Mouse (Mus musculus) embryo, embryonic 11 days (tissue): ENCODE data around the gene Sytl3.
"Not testable (repeated sequence)": the region's sequence is repeated elsewhere in the genome, so short reads cannot be mapped to it uniquely, and the experiment has no call there.

ENCODE experiments used
- DNase-seq: peaks from one replicate; pipeline ENCODE4 v3.0.0-alpha.2; 2015

Gene Sytl3

GRCm38 (mm10) chr17:6696521-6696920, 37.6 kb downstream of the Sytl3 start:
- not testable (repeated sequence) for DNase-seq

GRCm38 (mm10) chr17:6697224-6697775, 38.4 kb downstream of the Sytl3 start:
- peak; percentile 44 for DNase-seq

DNA sequence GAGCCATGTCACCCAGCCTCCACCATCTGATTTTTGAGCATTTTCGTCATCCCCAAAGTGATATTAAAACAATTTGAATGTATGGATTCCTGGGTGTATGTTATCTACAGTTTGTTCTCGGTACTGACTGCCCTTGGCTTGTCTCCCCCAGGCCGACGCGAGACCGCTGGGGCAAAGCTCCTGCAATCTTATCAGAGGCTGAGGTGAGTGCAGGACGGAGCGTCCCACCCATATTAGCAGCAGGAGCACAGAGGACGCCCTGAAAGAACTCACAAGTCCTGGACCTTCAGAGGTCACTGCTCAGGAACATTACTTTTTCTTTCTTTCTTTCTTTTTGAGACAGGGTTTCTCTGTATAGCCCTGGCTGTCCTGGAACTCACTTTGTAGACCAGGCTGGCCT, 40.6 kb downstream of the Sytl3 start:
- not testable (repeated sequence) for DNase-seq

DNA sequence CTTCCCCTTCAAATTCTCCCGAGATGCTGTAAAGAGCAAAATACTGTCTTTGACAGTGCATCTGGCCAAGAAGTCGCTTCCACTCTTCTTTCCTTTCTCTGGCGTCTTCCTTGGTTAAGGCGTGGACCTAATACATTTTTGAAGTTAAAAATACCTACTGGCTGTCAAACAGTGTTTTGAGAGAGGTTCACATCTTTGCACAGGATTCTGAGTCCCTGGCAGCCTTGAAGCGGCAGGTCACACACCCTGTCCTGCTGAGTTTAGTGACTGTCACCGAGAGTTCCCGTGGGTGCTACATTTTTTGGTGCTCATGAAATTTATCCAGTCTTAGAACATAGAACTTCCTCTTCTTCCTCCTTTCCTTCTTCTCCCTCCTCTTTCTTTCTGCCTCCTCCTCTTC, 41.2 kb downstream of the Sytl3 start:
- not testable (repeated sequence) for DNase-seq

DNA sequence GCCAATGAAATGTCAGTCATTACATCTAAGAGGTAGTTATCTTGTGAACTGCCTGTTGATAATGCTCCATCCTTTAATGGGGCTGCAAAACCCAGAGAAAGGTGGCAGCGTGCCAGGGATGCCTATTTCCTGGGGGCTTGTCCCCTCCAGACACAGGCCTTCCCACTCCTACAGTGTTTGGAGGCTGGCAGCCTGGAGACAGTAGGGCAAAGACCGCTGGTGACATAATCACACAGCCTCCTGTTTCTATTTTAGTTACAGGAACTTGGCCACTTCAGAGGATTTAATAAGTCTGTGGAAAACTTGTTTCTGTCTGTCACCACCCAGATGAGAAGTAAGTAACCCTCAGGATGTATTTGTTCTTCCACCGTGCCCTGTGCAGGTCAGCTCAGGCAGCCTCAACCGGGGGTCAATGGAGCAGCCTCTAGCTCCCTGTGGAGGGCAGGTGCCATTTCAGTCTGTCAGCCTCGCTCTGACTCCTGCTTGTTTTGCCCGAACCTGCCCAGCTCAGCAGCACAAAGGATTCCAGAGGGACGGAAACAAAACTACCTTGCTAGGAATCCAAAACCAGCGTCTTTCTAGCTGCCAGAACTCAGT, 43.8 kb downstream of the Sytl3 start:
- not testable (repeated sequence) for DNase-seq

GRCm38 (mm10) chr17:6703381-6704270, 44.7 kb downstream of the Sytl3 start:
- not testable (repeated sequence) for DNase-seq

GRCm38 (mm10) chr17:6706448-6706847, 47.6 kb downstream of the Sytl3 start:
- DNase-seq, result not testable (repeated sequence)

DNA sequence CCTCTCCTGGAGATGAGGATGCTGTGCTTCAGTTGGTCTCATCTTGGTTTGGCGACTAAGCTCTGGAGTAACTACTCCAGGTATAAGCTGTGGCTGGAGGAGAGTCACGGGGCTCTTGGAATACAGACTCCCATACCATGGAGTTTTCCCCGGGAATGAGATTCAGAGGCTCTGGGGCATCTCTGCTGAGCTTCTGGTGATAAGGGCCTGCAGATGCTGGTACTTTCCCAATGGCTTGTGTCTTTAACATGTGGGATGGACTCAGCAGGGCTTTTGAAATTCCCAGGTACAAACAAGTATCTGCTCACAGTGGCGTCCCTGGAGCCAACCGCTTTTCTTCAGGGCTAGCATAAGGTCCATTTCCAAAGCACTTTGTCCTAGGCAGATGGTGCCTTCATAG, 48.5 kb downstream of the Sytl3 start:
- not testable (repeated sequence) for DNase-seq

- not testable (repeated sequence) for DNase-seq
Measured at GRCm38 (mm10) chr17:6708194-6708593, 49.3 kb downstream of the Sytl3 start.

- not testable (repeated sequence) for DNase-seq
Measured at GRCm38 (mm10) chr17:6713483-6713882, 54.6 kb downstream of the Sytl3 start.

GRCm38 (mm10) chr17:6713944-6714343, 55.1 kb downstream of the Sytl3 start:
- DNase-seq, result not testable (repeated sequence)

- DNase-seq, result no peak
Measured at GRCm38 (mm10) chr17:6727996-6728610, 69.2 kb downstream of the Sytl3 start.

- DNase-seq, result no peak
Measured at GRCm38 (mm10) chr17:6729244-6729742, 70.4 kb downstream of the Sytl3 start.

- no peak for DNase-seq
Measured at GRCm38 (mm10) chr17:6731132-6731531, 72.2 kb downstream of the Sytl3 start.

DNA sequence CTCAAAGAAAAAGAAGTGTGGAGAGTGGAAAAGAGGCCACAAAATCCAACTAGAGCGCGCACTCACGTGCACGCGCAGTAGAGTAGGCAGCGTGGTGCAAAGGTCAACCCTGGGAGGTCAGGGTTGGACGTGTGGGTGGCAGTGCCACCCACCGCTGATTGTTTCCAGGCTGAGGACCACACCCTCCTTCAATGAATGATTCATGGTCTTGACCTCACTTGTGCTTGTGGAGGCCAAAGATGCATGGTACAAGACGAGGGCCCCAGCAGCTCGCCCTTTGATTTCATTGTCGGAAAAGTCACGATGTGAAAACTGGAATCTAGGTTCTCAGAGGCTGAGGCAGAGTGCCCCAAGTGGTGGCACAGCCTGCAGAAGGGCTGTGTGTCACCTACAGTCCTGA, 72.7 kb downstream of the Sytl3 start:
- DNase-seq, result no peak

GRCm38 (mm10) chr17:6732665-6733064, 73.8 kb downstream of the Sytl3 start:
- no peak for DNase-seq

DNA sequence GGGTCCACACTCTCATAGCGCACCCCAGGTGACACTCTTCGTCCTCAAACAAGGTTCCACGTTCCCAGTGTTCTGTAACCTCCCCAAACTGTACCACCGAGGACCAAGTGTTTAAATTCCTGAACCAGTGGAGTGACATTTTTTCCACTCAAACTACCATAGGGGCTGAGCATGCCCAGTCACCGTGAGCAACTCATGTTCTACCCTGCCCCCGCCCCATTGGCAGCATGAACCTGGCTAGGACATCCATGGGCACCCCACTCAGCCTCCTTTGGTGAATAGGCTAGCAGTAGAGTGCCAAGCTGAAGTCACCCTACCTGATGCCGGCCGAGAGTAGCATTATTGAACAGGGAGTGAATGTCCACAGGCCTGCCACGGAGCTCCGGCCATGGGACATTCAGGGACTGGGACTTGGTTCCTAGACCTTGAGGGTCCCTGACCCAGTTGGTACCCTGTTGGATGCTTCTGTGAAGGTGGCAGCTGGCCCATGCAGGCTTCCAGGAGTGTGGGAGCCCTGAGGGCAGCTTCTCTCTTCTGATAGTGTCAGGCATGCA, 74.5 kb downstream of the Sytl3 start:
- DNase-seq, result no peak

- DNase-seq, result no peak
Measured at GRCm38 (mm10) chr17:6734746-6735441, 76.0 kb downstream of the Sytl3 start.

DNA sequence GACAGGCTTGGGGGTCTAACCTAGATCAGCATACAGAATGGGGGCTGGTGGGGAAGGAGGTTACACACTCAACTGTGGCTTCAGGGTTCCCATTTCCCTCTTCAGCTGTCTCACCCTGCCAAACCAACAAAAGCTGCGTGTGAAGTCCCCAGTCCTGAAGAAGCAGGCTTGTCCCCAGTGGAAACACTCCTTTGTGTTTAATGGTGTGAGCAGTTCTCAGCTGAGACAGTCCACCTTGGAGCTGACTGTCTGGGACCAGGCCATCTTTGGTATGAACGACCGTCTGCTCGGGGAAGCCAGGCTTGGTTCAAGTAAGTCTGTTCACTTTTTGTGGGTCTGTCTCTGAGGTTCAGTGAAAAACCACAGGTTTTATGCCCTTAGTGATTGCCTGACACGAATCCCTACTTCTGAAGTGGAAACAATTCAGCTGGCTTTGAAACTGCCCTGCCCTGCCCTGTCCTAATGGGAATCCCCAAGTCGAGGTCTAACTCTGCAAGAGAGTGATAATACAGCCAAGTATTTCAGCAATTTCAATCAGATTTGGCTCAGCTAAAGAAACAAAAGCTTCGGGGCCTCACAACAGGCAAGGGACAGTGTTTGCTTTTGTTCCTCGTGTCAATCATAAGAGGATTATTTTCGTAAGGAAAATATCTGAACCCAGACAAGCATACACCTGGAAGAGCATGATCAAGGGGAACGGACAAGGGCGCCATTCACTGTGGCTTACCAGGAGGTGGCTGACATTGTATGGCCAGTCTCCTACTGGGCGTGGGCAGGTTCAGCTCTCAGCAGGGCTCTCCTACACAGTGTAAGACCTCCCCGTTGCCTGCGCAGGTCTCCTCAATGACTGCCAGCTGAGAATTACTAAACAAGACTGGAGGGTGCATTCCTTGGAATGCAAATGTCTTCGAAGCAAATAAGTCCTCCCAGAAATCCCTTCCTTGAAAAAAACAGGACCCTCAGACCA, 77.7 kb downstream of the Sytl3 start:
- DNase-seq, result no peak

GRCm38 (mm10) chr17:6737273-6737997, 78.5 kb downstream of the Sytl3 start:
- no peak for DNase-seq
